Mouse (Mus musculus): ENCODE data around the gene Tmem213. TPM values are rescaled to one million over a fixed set of nuclear protein-coding genes. Genes with fewer than 3 reads are reported as not detected.

Tmem213 gene
- polyA plus RNA-seq, 2 experiments from 2014 or later, result not detected

- no peak for ATAC-seq
These were observed 50.5 kb downstream of the Tmem213 start for GRCm38 (mm10) chr6:38159576-38159975.

GRCm38 (mm10) chr6:38160102-38160501 is 51.0 kb downstream of the Tmem213 start:
- ATAC-seq, result peak; percentile 72

- ATAC-seq, result no peak
These were observed 51.5 kb downstream of the Tmem213 start for GRCm38 (mm10) chr6:38160556-38160955.

- no peak for ATAC-seq
These were observed 53.9 kb downstream of the Tmem213 start for GRCm38 (mm10) chr6:38162825-38163504.

- ATAC-seq, result no peak
These were observed 55.6 kb downstream of the Tmem213 start for GRCm38 (mm10) chr6:38164705-38165104.

GRCm38 (mm10) chr6:38165385-38165784 is 56.3 kb downstream of the Tmem213 start:
- ATAC-seq, result no peak

Other genes with a start within 250 kb of the Tmem213 start
- 10 to 100 TPM; 11.4 to 14.1 TPM for gene Trim24, start 238.4 kb upstream of the Tmem213 start, polyA plus RNA-seq (2017; shearing (Covaris generic))
- gene Svopl, start 62.3 kb upstream of the Tmem213 start, polyA plus RNA-seq (2017; shearing (Covaris generic)), result under 1 TPM in 1 of 2 experiments, not detected in 1; 0.13 TPM
- not detected for gene Atp6v0a4, start 15.3 kb downstream of the Tmem213 start, polyA plus RNA-seq (2017; shearing (Covaris generic))
- gene D630045J12Rik, start 144.8 kb downstream of the Tmem213 start, polyA plus RNA-seq (2017; shearing (Covaris generic)), result under 1 TPM; 0.08 to 0.13 TPM
- gene Zc3hav1l, start 190.0 kb downstream of the Tmem213 start, polyA plus RNA-seq (2017; shearing (Covaris generic)), result under 1 TPM; 0.54 to 0.58 TPM
- 100 to 1,000 TPM; 172 to 188 TPM for gene Zc3hav1, start 245.3 kb downstream of the Tmem213 start, polyA plus RNA-seq (2017; shearing (Covaris generic))